Mouse (Mus musculus) heart, postnatal 0 days (tissue): ENCODE measurements around the gene Ceacam16.

Source experiments
- CTCF ChIP-seq: IDR thresholded peaks from 2 replicates; pipeline ENCODE4 v1.5.1; 2016; ENCODE audit warnings: antibody characterized with exemption, control low read depth, low read depth
- EP300 ChIP-seq: IDR thresholded peaks from 2 replicates; pipeline ENCODE4 v1.6.1; 2016; ENCODE audit warnings: antibody characterized with exemption, low read depth

DNA sequence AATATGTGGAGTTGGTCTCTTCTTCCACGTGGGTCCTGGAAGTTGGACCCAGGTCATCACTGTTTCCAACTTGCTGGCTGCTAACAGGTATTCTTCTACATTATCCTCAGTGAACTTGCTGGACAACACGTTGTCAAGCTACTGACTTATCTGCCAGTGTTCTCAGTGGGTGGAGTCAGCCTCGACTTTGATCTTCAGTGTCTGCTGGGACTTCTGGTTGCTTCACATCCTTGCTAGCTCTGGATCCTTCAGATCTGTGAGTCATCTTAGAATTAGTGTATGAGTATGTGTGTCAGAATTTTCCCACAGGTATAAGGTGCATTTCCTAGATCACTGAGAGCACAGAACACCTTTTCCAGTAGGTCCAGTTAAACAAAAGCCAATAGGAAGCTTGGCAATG is 24.3 kb downstream of the Ceacam16 start:
- TF ChIP-seq CTCF (no peak), EP300 (no peak)
